Mouse (Mus musculus) brain, embryonic 14.5 days (tissue): ENCODE measurements around the gene Hectd1.

Experiments used
- CTCF ChIP-seq: fragments of 200-500 bp; IDR thresholded peaks from 2 replicates; pipeline ENCODE4 v1.5.1; 2012; ENCODE audit warnings: inconsistent platforms, mild to moderate bottlenecking, moderate library complexity, borderline replicate concordance; ENCODE audit not compliant: insufficient read depth, insufficient read length; ENCODE audit errors: extremely low read depth
- POLR2A ChIP-seq: fragments of 200-500 bp; IDR thresholded peaks from 2 replicates; pipeline ENCODE4 v1.6.1; 2012; ENCODE audit warnings: mild to moderate bottlenecking, inconsistent platforms, borderline replicate concordance; ENCODE audit not compliant: poor library complexity, insufficient read depth, insufficient read length, severe bottlenecking; ENCODE audit errors: extremely low read depth

- TF ChIP-seq CTCF (no peak), POLR2A (no peak)
Observed at GRCm38 (mm10) chr12:51830077-51830402, 704 bp upstream of the Hectd1 start.
